Mouse (Mus musculus) forebrain, postnatal 0 days (tissue): ENCODE measurements around the gene Hp1bp3. TPM values are rescaled to one million over a fixed set of nuclear protein-coding genes. Genes with fewer than 3 reads are reported as not detected.

Experiments
- ATAC-seq: fragments of 200-750 bp; cut with Nextera tagmentation; 2 replicates; pipeline ENCODE4 v1.8.0; 2017; ENCODE audit warnings: mild to moderate bottlenecking, moderate library complexity
- DNase-seq: peaks from one replicate; pipeline ENCODE4 v3.0.0-alpha.2; 2015
- H3K27ac ChIP-seq: fragments of 300-500 bp; sonication (generic); 2 replicates; pipeline ENCODE4 v1.5.1; 2014; ENCODE audit warnings: low read depth, mild to moderate bottlenecking, antibody characterized with exemption, low read length, moderate library complexity, mixed read lengths
- H3K27me3 ChIP-seq: fragments of 300-500 bp; sonication (generic); 2 replicates; pipeline ENCODE4 v1.6.1; 2014; ENCODE audit warnings: mild to moderate bottlenecking, low read length, mixed read lengths; ENCODE audit not compliant: insufficient read depth
- H3K36me3 ChIP-seq: fragments of 300-500 bp; sonication (generic); 2 replicates; pipeline ENCODE4 v1.6.1; 2014; ENCODE audit warnings: mild to moderate bottlenecking, moderate library complexity; ENCODE audit not compliant: insufficient read depth
- H3K4me1 ChIP-seq: fragments of 300-500 bp; sonication (generic); 2 replicates; pipeline ENCODE4 v1.6.1; 2014; ENCODE audit warnings: antibody characterized with exemption; ENCODE audit not compliant: insufficient read depth
- H3K4me2 ChIP-seq: fragments of 300-500 bp; sonication (generic); 2 replicates; pipeline ENCODE4 v1.6.1; 2014; ENCODE audit warnings: low read depth, mild to moderate bottlenecking, moderate library complexity
- H3K4me3 ChIP-seq: fragments of 300-500 bp; sonication (generic); 2 replicates; pipeline ENCODE4 v1.5.1; 2014; ENCODE audit warnings: low read depth, low read length, mixed read lengths
- H3K9ac ChIP-seq: fragments of 300-500 bp; sonication (generic); 2 replicates; pipeline ENCODE4 v1.6.1; 2014; ENCODE audit warnings: mild to moderate bottlenecking
- H3K9me3 ChIP-seq: fragments of 300-500 bp; sonication (generic); 2 replicates; pipeline ENCODE4 v1.6.1; 2016; ENCODE audit warnings: low read length
- CTCF ChIP-seq: sonication (generic); IDR thresholded peaks from 2 replicates; pipeline ENCODE4 v1.5.1; 2016; ENCODE audit warnings: antibody characterized with exemption, control low read depth, low read depth
- WGBS: fragments of 180-500 bp; shearing (Covaris S2); extraction: QIAGEN DNeasy Blood & Tissue Kit; methylation state at CpG from one replicate; pipeline ENCODE4 v1.1.7; 2014; 5-methylcytosine and 5-hydroxymethylcytosine counted together
- polyA plus RNA-seq: library from polyadenylated mRNA; unstranded; fragments of >200 nt; fragmentation: Nextera tagmentation; extraction: Ambion mirVana; gene quantifications from 2 replicates; pipeline ENCODE4 v1.2.1, GENCODE M21; 2015
- total RNA-seq: library from RNA; depleted of rRNA; stranded (reverse); fragments of >200 nt; gene quantifications from 2 replicates; pipeline ENCODE4 v1.2.3, GENCODE M21; 2014

Gene Hp1bp3
- total and polyA plus RNA-seq, 2 experiments from 2014 or later, result 209 to 217 TPM

DNA sequence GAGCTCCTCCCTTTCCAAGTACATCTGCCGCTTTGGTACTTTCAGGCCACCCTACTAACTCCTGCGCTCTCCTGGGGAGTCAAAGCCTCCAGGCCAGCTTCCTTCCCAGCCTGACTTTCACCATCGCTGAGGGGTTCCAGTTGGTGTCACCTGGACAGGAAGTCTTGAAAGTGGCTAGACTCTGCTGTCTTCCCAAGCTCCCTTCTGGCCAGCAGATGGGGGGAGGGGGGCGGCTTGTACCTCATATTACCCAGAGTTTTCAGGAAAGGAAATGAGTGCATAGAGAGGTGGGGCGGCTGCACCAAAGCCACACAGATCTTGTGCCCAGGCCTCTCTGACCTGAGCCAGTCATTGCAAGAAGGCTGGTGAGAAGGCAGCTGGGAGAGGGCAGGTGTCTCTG, 36.1 kb downstream of the Hp1bp3 start:
- no peak for TF ChIP-seq CTCF
- Histone ChIP-seq H3K9ac (peak overlapping the region; percentile 51), H3K4me1 (peaks cover 21% of the 10 kb centered on the region; the same call in 1 of the 2 replicates), H3K4me3 (peak overlapping the region; percentile 57), H3K9me3 (no peaks in the 10 kb centered on the region), H3K27ac (no peak overlapping the region), H3K27me3 (0 out of 2 replicates have a peak, but pooled peaks cover 3% of the 10 kb centered on the region), H3K4me2 (peak overlapping the region; percentile 95), H3K36me3 (no peaks in the 10 kb centered on the region)
- no peak for ATAC-seq
- 19% methylated on average over 5 of the region's 5 CpGs for WGBS
- DNase-seq, result no peak

- Histone ChIP-seq H3K27ac (no peak overlapping the region), H3K4me1 (peaks cover 5% of the 10 kb centered on the region; the same call in 1 of the 2 replicates), H3K36me3 (peaks cover 2% of the 10 kb centered on the region; the same call in 1 of the 2 replicates), H3K4me2 (no peak overlapping the region), H3K9me3 (no peaks in the 10 kb centered on the region), H3K27me3 (0 out of 2 replicates have a peak, but pooled peaks cover 3% of the 10 kb centered on the region), H3K9ac (no peak overlapping the region), H3K4me3 (no peak overlapping the region)
- ATAC-seq, result no peak
- TF ChIP-seq CTCF, result no peak
- DNase-seq, result no peak
- WGBS, result 83% methylated on average over 22 of the region's 22 CpGs
Measured at GRCm38 (mm10) chr4:138257116-138257687, 41.1 kb downstream of the Hp1bp3 start.

- Histone ChIP-seq H3K9ac (no peak overlapping the region), H3K27me3 (no peaks in the 10 kb centered on the region), H3K4me3 (no peak overlapping the region), H3K4me2 (no peak overlapping the region), H3K4me1 (no peaks in the 10 kb centered on the region), H3K36me3 (peaks cover 2% of the 10 kb centered on the region; the same call in 1 of the 2 replicates), H3K27ac (no peak overlapping the region), H3K9me3 (no peaks in the 10 kb centered on the region)
- no peak for ATAC-seq
- WGBS, result 79% methylated on average over 7 of the region's 7 CpGs
- no peak for TF ChIP-seq CTCF
- DNase-seq, result no peak
Measured at GRCm38 (mm10) chr4:138258663-138259062, 42.6 kb downstream of the Hp1bp3 start.

DNA sequence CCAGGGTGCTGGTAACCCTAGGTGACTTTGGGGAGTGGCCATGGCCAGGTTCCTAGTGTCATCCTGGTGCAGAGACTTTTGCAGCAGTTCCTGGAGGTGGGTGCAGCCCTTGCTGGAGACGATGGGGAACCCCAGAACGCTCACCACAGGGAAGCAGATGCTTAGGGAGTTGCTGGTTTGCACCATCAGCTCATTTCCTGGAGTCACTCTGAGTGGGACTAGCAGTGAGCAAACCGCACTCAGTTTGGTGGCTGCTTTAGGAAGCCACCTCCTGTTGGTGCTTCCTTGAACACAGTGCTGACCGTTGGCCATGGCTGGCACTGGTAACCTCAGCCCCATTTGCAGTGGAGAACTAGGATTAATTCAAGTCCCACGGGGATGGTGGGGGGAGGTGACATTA, 43.4 kb downstream of the Hp1bp3 start:
- no peak for TF ChIP-seq CTCF

DNA sequence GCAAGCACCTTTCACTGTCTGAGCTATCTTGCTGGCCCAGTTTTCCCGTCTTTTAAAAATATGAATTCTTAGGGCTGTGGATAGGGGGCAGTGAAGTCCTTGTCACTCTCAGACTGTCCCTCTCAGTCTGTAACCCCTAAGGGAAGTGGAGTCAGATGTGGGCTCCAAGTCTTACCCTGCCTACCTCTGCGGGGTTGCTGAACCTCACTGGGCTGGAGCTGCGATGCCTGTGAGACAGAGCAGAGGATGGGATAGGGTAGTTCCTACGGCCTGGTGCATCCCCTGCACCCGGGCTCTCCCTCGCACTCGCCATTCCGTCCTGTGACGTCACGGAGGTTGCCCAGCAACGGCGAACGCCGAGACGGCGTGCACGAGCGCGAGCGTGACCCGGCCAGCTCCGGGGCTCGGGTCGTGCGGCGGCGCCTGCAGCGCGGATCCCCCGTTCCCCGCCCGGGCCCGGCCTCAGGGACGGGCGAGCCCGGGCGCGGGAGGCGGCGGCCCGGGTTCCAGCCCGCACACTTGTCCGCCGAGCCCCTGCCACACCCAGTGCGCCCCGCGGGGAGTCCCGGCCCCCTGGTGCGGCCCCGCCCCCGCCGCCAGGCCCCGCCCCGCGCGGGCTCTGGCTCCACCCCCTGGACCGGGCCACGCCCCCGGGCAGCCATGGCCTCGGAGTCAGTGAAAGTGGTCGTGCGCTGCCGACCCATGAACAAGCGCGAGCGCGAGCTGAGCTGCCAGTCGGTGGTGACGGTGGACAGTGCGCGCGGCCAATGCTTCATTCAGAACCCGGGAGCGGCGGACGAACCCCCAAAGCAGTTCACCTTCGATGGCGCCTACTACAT, 46.0 kb downstream of the Hp1bp3 start:
- peak; percentile 68 for TF ChIP-seq CTCF
- no peaks in the 10 kb centered on the region for H3K27me3 ChIP-seq
- H3K9ac ChIP-seq, result peak overlapping the region; percentile 55
- peak overlapping the region; percentile 54 for H3K27ac ChIP-seq
- DNase-seq, result peak; percentile 90
- H3K9me3 ChIP-seq, result no peaks in the 10 kb centered on the region
- peak; percentile 95 for ATAC-seq
- H3K4me2 ChIP-seq, result peak overlapping the region; percentile 83
- no peaks in the 10 kb centered on the region for H3K4me1 ChIP-seq
- peak overlapping the region; percentile 76 for H3K4me3 ChIP-seq
- 6% methylated on average over 69 of the region's 78 CpGs for WGBS
- peaks cover 2% of the 10 kb centered on the region; the same call in 1 of the 2 replicates for H3K36me3 ChIP-seq

More for the DNA sequence above, 43.4 kb downstream of the Hp1bp3 start:
- Histone ChIP-seq H3K4me3 (no peak overlapping the region), H3K36me3 (peaks cover 2% of the 10 kb centered on the region; the same call in 1 of the 2 replicates), H3K27ac (no peak overlapping the region), H3K9ac (no peak overlapping the region), H3K4me2 (no peak overlapping the region), H3K4me1 (no peaks in the 10 kb centered on the region), H3K9me3 (no peaks in the 10 kb centered on the region), H3K27me3 (no peaks in the 10 kb centered on the region)
- DNase-seq, result no peak
- no peak for ATAC-seq
- 84% methylated on average over 5 of the region's 5 CpGs for WGBS

DNA sequence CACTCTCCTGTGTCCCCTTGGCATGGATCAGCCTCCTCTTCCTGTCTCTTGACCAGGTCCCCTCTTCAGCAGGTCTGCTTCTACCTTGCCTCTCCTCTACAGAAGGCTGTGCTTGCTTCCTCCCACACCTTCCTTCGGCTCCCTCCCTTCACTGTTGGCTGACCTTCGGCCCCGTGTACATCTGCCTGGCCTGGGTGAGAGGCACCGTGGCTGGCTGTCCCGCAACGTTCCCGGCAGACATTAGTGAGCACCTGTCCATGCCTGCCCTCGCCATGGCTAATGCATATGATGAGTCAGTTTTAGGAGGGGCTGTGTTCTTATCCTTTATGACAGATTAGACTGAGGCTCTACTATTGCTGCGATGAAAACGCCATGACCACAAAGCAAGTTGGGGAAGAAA, 51.8 kb downstream of the Hp1bp3 start:
- Histone ChIP-seq H3K27ac (no peak overlapping the region), H3K4me1 (peaks cover 6% of the 10 kb centered on the region; the same call in 1 of the 2 replicates), H3K27me3 (no peaks in the 10 kb centered on the region), H3K4me3 (no peak overlapping the region), H3K9ac (no peak overlapping the region), H3K4me2 (no peak overlapping the region), H3K36me3 (no peaks in the 10 kb centered on the region), H3K9me3 (no peaks in the 10 kb centered on the region)
- DNase-seq (no peak), ATAC-seq (no peak)
- no peak for TF ChIP-seq CTCF
- 91% methylated on average over 10 of the region's 10 CpGs for WGBS
